Mouse (Mus musculus) limb, embryonic 13.5 days (tissue): ENCODE results near the gene Lman2. TPM values are rescaled to one million over a fixed set of nuclear protein-coding genes. Genes with fewer than 3 reads are reported as not detected.

Source experiments
- ATAC-seq: fragments of 200-750 bp; cut with Nextera tagmentation; 2 replicates; pipeline ENCODE4 v1.8.0; 2017; ENCODE audit warnings: low read depth, moderate number of reproducible peaks, moderate TSS enrichment; ENCODE audit not compliant: low FRiP score
- H3K27ac ChIP-seq: fragments of 300-500 bp; sonication (generic); 2 replicates; pipeline ENCODE4 v1.5.1; 2015; ENCODE audit warnings: inconsistent platforms, mild to moderate bottlenecking, moderate library complexity
- H3K27me3 ChIP-seq: fragments of 300-500 bp; sonication (generic); 2 replicates; pipeline ENCODE4 v1.6.1; 2015; ENCODE audit warnings: mild to moderate bottlenecking, inconsistent platforms
- H3K36me3 ChIP-seq: fragments of 300-500 bp; sonication (generic); 2 replicates; pipeline ENCODE4 v1.6.1; 2015; ENCODE audit warnings: inconsistent platforms, mild to moderate bottlenecking, moderate library complexity
- H3K4me1 ChIP-seq: fragments of 300-500 bp; sonication (generic); 2 replicates; pipeline ENCODE4 v1.6.1; 2015; ENCODE audit warnings: inconsistent platforms
- H3K4me2 ChIP-seq: fragments of 300-500 bp; sonication (generic); replicated peaks from 2 replicates; pipeline ENCODE4 v1.6.1; 2015; ENCODE audit warnings: inconsistent platforms, mild to moderate bottlenecking, moderate library complexity
- H3K4me3 ChIP-seq: fragments of 300-500 bp; sonication (generic); 2 replicates; pipeline ENCODE4 v1.5.1; 2015; ENCODE audit warnings: moderate library complexity, mild to moderate bottlenecking, inconsistent platforms
- H3K9ac ChIP-seq: fragments of 300-500 bp; sonication (generic); 2 replicates; pipeline ENCODE4 v1.6.1; 2015; ENCODE audit warnings: mild to moderate bottlenecking, inconsistent platforms
- H3K9me3 ChIP-seq: fragments of 300-500 bp; sonication (generic); 2 replicates; pipeline ENCODE4 v1.6.1; 2016; ENCODE audit warnings: inconsistent platforms
- WGBS: fragments of 180-500 bp; shearing (Covaris S2); methylation state at CpG from one replicate; pipeline ENCODE4 v1.1.7; 2015; 5-methylcytosine and 5-hydroxymethylcytosine counted together
- polyA plus RNA-seq: library from polyadenylated mRNA; unstranded; fragments of >200 nt; fragmentation: Nextera tagmentation; extraction: Ambion mirVana; gene quantifications from 2 replicates; pipeline ENCODE4 v1.2.1, GENCODE M21; 2015

The Lman2 gene
- polyA plus RNA-seq, 1 experiment from 2014 or later = 94.0 TPM

GRCm38 (mm10) chr13:55398088-55398487, 35.5 kb upstream of the Lman2 start, which contains the start of gene Slc34a1:
TSS of gene Slc34a1 (plus strand) at chr13:55398187.
- Histone ChIP-seq H3K9me3 (no peaks in the 10 kb centered on the region), H3K27me3 (peaks cover 7% of the 10 kb centered on the region), H3K9ac (no peak within 1 kb of the TSS), H3K4me3 (no peak within 1 kb of the TSS), H3K4me1 (no peaks in the 10 kb centered on the region), H3K36me3 (no peaks in the 10 kb centered on the region), H3K4me2 (no peak within 1 kb of the TSS), H3K27ac (no peak within 1 kb of the TSS)
- no peak for ATAC-seq
- 93% methylated on average over 1 of the region's 1 CpGs for WGBS

- Histone ChIP-seq H3K4me3 (no peak overlapping the region), H3K9ac (no peak overlapping the region), H3K4me1 (no peaks in the 10 kb centered on the region), H3K27ac (no peak overlapping the region), H3K4me2 (no peak overlapping the region), H3K9me3 (no peaks in the 10 kb centered on the region), H3K36me3 (no peaks in the 10 kb centered on the region), H3K27me3 (no peaks in the 10 kb centered on the region; the same call in 1 of the 2 replicates)
- no peak for ATAC-seq
- WGBS = 69% methylated on average over 4 of the region's 4 CpGs
Measured at GRCm38 (mm10) chr13:55392933-55393332, 30.4 kb upstream of the Lman2 start.

- H3K9ac ChIP-seq = no peak overlapping the region
- no peaks in the 10 kb centered on the region for H3K36me3 ChIP-seq
- H3K9me3 ChIP-seq = no peaks in the 10 kb centered on the region
- no peak overlapping the region for H3K4me2 ChIP-seq
- no peak for ATAC-seq
- no peak overlapping the region for H3K4me3 ChIP-seq
- no peak overlapping the region for H3K27ac ChIP-seq
- WGBS = 71% methylated on average over 1 of the region's 1 CpGs
- no peaks in the 10 kb centered on the region for H3K27me3 ChIP-seq
- H3K4me1 ChIP-seq = no peaks in the 10 kb centered on the region
Measured at GRCm38 (mm10) chr13:55391626-55392029, 29.0 kb upstream of the Lman2 start.

- Histone ChIP-seq H3K27ac (no peak overlapping the region), H3K36me3 (no peaks in the 10 kb centered on the region), H3K9ac (no peak overlapping the region), H3K4me2 (no peak overlapping the region), H3K9me3 (no peaks in the 10 kb centered on the region), H3K4me3 (no peak overlapping the region), H3K4me1 (no peaks in the 10 kb centered on the region), H3K27me3 (no peaks in the 10 kb centered on the region)
- ATAC-seq = no peak
- WGBS = 81% methylated on average over 3 of the region's 3 CpGs
Measured at GRCm38 (mm10) chr13:55390644-55391043, 28.1 kb upstream of the Lman2 start.

GRCm38 (mm10) chr13:55381790-55382189, 19.2 kb upstream of the Lman2 start:
- 0 out of 2 replicates have a peak, but pooled peaks have one; percentile 15 for ATAC-seq

GRCm38 (mm10) chr13:55378907-55379580, 16.5 kb upstream of the Lman2 start:
- Histone ChIP-seq H3K4me2 (peak overlapping the region; percentile 52), H3K9ac (peak overlapping the region; percentile 26; the same call in 1 of the 2 replicates), H3K36me3 (no peaks in the 10 kb centered on the region), H3K27me3 (peaks cover 74% of the 10 kb centered on the region), H3K9me3 (no peaks in the 10 kb centered on the region), H3K27ac (no peak overlapping the region), H3K4me1 (peaks cover 10% of the 10 kb centered on the region; the same call in 1 of the 2 replicates), H3K4me3 (peak overlapping the region; percentile 20)
- ATAC-seq = peak; percentile 51; the same call in 1 of the 2 replicates
- WGBS = 5% methylated on average over 32 of the region's 32 CpGs

More at GRCm38 (mm10) chr13:55381790-55382189, 19.2 kb upstream of the Lman2 start:
- WGBS = 81% methylated on average over 4 of the region's 4 CpGs
- peaks cover 10% of the 10 kb centered on the region; the same call in 1 of the 2 replicates for H3K4me1 ChIP-seq
- no peaks in the 10 kb centered on the region for H3K9me3 ChIP-seq
- H3K27me3 ChIP-seq = peaks cover 53% of the 10 kb centered on the region
- no peaks in the 10 kb centered on the region for H3K36me3 ChIP-seq
- H3K4me2 ChIP-seq = no peak overlapping the region
- no peak overlapping the region for H3K9ac ChIP-seq
- H3K4me3 ChIP-seq = no peak overlapping the region
- H3K27ac ChIP-seq = no peak overlapping the region

GRCm38 (mm10) chr13:55375877-55376276, 13.3 kb upstream of the Lman2 start:
- Histone ChIP-seq H3K27me3 (peaks cover 90% of the 10 kb centered on the region), H3K4me2 (no peak overlapping the region), H3K9ac (0 out of 2 replicates have a peak overlapping the region, but pooled peaks have one; percentile 19), H3K27ac (no peak overlapping the region), H3K9me3 (no peaks in the 10 kb centered on the region), H3K4me3 (no peak overlapping the region), H3K4me1 (peaks cover 10% of the 10 kb centered on the region; the same call in 1 of the 2 replicates), H3K36me3 (no peaks in the 10 kb centered on the region)
- ATAC-seq = no peak
- WGBS = 69% methylated on average over 2 of the region's 2 CpGs

GRCm38 (mm10) chr13:55374206-55374924, 11.8 kb upstream of the Lman2 start:
- no peaks in the 10 kb centered on the region for H3K36me3 ChIP-seq
- ATAC-seq = no peak
- WGBS = 56% methylated on average over 6 of the region's 6 CpGs
- H3K4me2 ChIP-seq = no peak overlapping the region
- H3K27ac ChIP-seq = no peak overlapping the region
- peaks cover 83% of the 10 kb centered on the region for H3K27me3 ChIP-seq
- peaks cover 8% of the 10 kb centered on the region; the same call in 1 of the 2 replicates for H3K4me1 ChIP-seq
- no peak overlapping the region for H3K9ac ChIP-seq
- H3K9me3 ChIP-seq = no peaks in the 10 kb centered on the region
- H3K4me3 ChIP-seq = no peak overlapping the region

- ATAC-seq = peak; percentile 61; the same call in 1 of the 2 replicates
Measured at GRCm38 (mm10) chr13:55371740-55372139, 9.2 kb upstream of the Lman2 start.

GRCm38 (mm10) chr13:55371007-55371681, 8.6 kb upstream of the Lman2 start:
- no peak overlapping the region for H3K4me3 ChIP-seq
- WGBS = 71% methylated on average over 8 of the region's 8 CpGs
- no peak for ATAC-seq

More at GRCm38 (mm10) chr13:55371740-55372139, 9.2 kb upstream of the Lman2 start:
- no peak overlapping the region for H3K4me3 ChIP-seq
- no peak overlapping the region for H3K9ac ChIP-seq
- 62% methylated on average over 5 of the region's 5 CpGs for WGBS
- no peak overlapping the region for H3K4me2 ChIP-seq
- H3K36me3 ChIP-seq = no peaks in the 10 kb centered on the region
- H3K27me3 ChIP-seq = peaks cover 68% of the 10 kb centered on the region
- no peaks in the 10 kb centered on the region for H3K9me3 ChIP-seq
- no peaks in the 10 kb centered on the region for H3K4me1 ChIP-seq
- no peak overlapping the region for H3K27ac ChIP-seq

GRCm38 (mm10) chr13:55370234-55370633, 7.7 kb upstream of the Lman2 start:
- H3K27ac ChIP-seq = no peak overlapping the region
- H3K9ac ChIP-seq = no peak overlapping the region
- no peak overlapping the region for H3K4me3 ChIP-seq
- H3K9me3 ChIP-seq = no peaks in the 10 kb centered on the region
- 61% methylated on average over 3 of the region's 3 CpGs for WGBS
- 0 out of 2 replicates have a peak overlapping the region, but pooled peaks have one; percentile 31 for H3K4me2 ChIP-seq
- no peaks in the 10 kb centered on the region for H3K36me3 ChIP-seq
- H3K27me3 ChIP-seq = peaks cover 57% of the 10 kb centered on the region
- H3K4me1 ChIP-seq = no peaks in the 10 kb centered on the region
- no peak for ATAC-seq

More at GRCm38 (mm10) chr13:55371007-55371681, 8.6 kb upstream of the Lman2 start:
- peaks cover 64% of the 10 kb centered on the region for H3K27me3 ChIP-seq
- no peaks in the 10 kb centered on the region for H3K9me3 ChIP-seq
- H3K4me1 ChIP-seq = no peaks in the 10 kb centered on the region
- H3K36me3 ChIP-seq = no peaks in the 10 kb centered on the region
- H3K4me2 ChIP-seq = no peak overlapping the region
- no peak overlapping the region for H3K27ac ChIP-seq
- H3K9ac ChIP-seq = no peak overlapping the region
